Mouse (Mus musculus) forelimb bud, embryonic 11.5 days (tissue): ENCODE results near the gene Dnase2a.

Source experiments
- DNase-seq: peaks from one replicate; pipeline ENCODE4 v3.0.0-alpha.2; 2012; ENCODE audit warnings: low read depth, low spot score

The Dnase2a gene

GRCm38 (mm10) chr8:84908421-84909161 lies at the start of gene Dnase2a:
Dnase2a (plus strand) TSS chr8:84908560.
- peak; percentile 94 for DNase-seq

- DNase-seq = peak; percentile 46
Measured at GRCm38 (mm10) chr8:84871376-84872308, 36.7 kb upstream of the Dnase2a start, which contains the start of gene Syce2. Syce2 (plus strand) TSS chr8:84872111.

GRCm38 (mm10) chr8:84872309-84872965 lies 35.9 kb upstream of the Dnase2a start:
- peak; percentile 18 for DNase-seq

GRCm38 (mm10) chr8:84873016-84873415 lies 35.3 kb upstream of the Dnase2a start:
- no peak for DNase-seq

- no peak for DNase-seq
Measured at GRCm38 (mm10) chr8:84874339-84874738, 34.0 kb upstream of the Dnase2a start.

GRCm38 (mm10) chr8:84877297-84878035 lies 30.9 kb upstream of the Dnase2a start:
- DNase-seq = no peak

GRCm38 (mm10) chr8:84878915-84879314 lies 29.4 kb upstream of the Dnase2a start:
- no peak for DNase-seq

GRCm38 (mm10) chr8:84884728-84885127 lies 23.6 kb upstream of the Dnase2a start:
- DNase-seq = no peak

- no peak for DNase-seq
Measured at GRCm38 (mm10) chr8:84888280-84888679, 20.1 kb upstream of the Dnase2a start.

GRCm38 (mm10) chr8:84889141-84889540 lies 19.2 kb upstream of the Dnase2a start:
- DNase-seq = no peak

- DNase-seq = no peak
Measured at GRCm38 (mm10) chr8:84892993-84893708, 15.2 kb upstream of the Dnase2a start.

- DNase-seq = peak; percentile 94
Measured at GRCm38 (mm10) chr8:84893709-84894134, 14.6 kb upstream of the Dnase2a start, which contains the start of gene Gcdh. Gcdh (minus strand) TSS chr8:84893921.

GRCm38 (mm10) chr8:84895963-84896362 lies 12.4 kb upstream of the Dnase2a start:
- DNase-seq = no peak

- DNase-seq = no peak
Measured at GRCm38 (mm10) chr8:84901071-84901470, 7.3 kb upstream of the Dnase2a start.

- DNase-seq = no peak
Measured at GRCm38 (mm10) chr8:84901752-84902151, 6.6 kb upstream of the Dnase2a start, which contains the start of gene Klf1. Klf1 (plus strand) TSS chr8:84901928.

GRCm38 (mm10) chr8:84902367-84902919 lies 5.9 kb upstream of the Dnase2a start:
- no peak for DNase-seq

GRCm38 (mm10) chr8:84902920-84903661 lies 5.3 kb upstream of the Dnase2a start:
- peak; percentile 87 for DNase-seq

GRCm38 (mm10) chr8:84904351-84904750 lies 4.0 kb upstream of the Dnase2a start:
- no peak for DNase-seq

- DNase-seq = no peak
Measured at GRCm38 (mm10) chr8:84907037-84907436, 1.3 kb upstream of the Dnase2a start.
